Mouse (Mus musculus) megakaryocyte, embryonic 14.5 days (primary cell): ENCODE data around the gene Rex1bd.

Source experiments
- FLI1 ChIP-seq: IDR thresholded peaks from 2 replicates; pipeline ENCODE4 v1.6.1; 2012; ENCODE audit warnings: low read length, inconsistent platforms, mixed read lengths
- GATA1 ChIP-seq: IDR thresholded peaks from 3 replicates; pipeline ENCODE4 v1.6.1; 2012; ENCODE audit warnings: mixed read lengths, low read length, inconsistent platforms, borderline replicate concordance

GRCm38 (mm10) chr8:70456996-70457395 lies 49.6 kb downstream of the Rex1bd start:
- TF ChIP-seq GATA1 (no peak), FLI1 (no peak)
